Mouse (Mus musculus) CH12.LX (cell line): ENCODE measurements at regions not wholly inside any gene's neighbourhood (a gene's known extent, or its start where the extent isn't known, plus 50 kb on each side); places are given as distances from the start of the nearest gene placed in this dataset.

Source experiments
- CHD1 ChIP-seq: IDR thresholded peaks from 2 replicates; pipeline ENCODE4 v1.6.1; 2012; ENCODE audit warnings: low read depth, low read length, improper control_type of control experiment, inconsistent platforms
- CTCF ChIP-seq, 2 experiments: IDR thresholded peaks in 1 of 2; conservative IDR thresholded peaks in 1 of 2; 2 replicates each; pipeline ENCODE4 v1.5.1; 2011 to 2012; ENCODE audit warnings: low read depth in 2 of 2, low read length in 2 of 2, improper control_type of control experiment in 1 of 2, inconsistent platforms in 1 of 2, mild to moderate bottlenecking in 1 of 2, moderate library complexity in 1 of 2
- E2F4 ChIP-seq: IDR thresholded peaks from 2 replicates; pipeline ENCODE4 v1.6.1; 2011; ENCODE audit warnings: low read depth, low read length, improper control_type of control experiment; ENCODE audit not compliant: insufficient replicate concordance
- MAX ChIP-seq: IDR thresholded peaks from 2 replicates; pipeline ENCODE4 v1.6.1; 2011; ENCODE audit warnings: low read length, improper control_type of control experiment
- SMC3 ChIP-seq: IDR thresholded peaks from 2 replicates; pipeline ENCODE4 v1.6.1; 2011; ENCODE audit warnings: low read depth, low read length, improper control_type of control experiment
- USF1 ChIP-seq: IDR thresholded peaks from 2 replicates; pipeline ENCODE4 v1.6.1; 2014; ENCODE audit warnings: low read depth, mild to moderate bottlenecking, inconsistent platforms, low read length, improper control_type of control experiment

DNA sequence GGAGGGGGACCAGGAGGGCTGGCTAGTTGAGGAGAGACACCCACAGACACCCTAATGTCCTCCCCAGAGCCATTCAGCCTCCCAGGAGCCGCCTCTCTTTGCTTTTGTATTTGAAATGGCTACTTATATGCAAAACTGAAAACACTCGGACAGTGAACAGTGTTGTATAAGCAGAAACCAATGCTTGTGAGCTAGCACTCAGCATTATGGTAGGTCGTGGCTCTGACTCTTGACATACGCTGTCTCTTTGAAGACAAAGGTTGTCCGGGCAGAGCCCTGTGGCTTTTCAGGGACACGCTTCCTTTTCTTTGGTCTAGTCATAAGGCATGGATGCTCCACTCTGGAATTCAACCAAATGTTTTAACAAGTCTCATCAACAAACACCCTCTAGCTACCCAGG, 235.4 kb upstream of the Rgma start:
- TF ChIP-seq CTCF (conservative IDR thresholded peaks at IDR 0.05 in 1 of 2, IDR thresholded peaks at IDR 0.05 in 1 of 2; ENCODE audit: low read depth in 2 of 2, low read length in 2 of 2) (no peak), MAX (no peak), E2F4 (no peak), CHD1 (no peak), SMC3 (no peak), USF1 (no peak)
